19 mouse cellular contexts compared by ENCODE assay signal in the genomic region with DNA sequence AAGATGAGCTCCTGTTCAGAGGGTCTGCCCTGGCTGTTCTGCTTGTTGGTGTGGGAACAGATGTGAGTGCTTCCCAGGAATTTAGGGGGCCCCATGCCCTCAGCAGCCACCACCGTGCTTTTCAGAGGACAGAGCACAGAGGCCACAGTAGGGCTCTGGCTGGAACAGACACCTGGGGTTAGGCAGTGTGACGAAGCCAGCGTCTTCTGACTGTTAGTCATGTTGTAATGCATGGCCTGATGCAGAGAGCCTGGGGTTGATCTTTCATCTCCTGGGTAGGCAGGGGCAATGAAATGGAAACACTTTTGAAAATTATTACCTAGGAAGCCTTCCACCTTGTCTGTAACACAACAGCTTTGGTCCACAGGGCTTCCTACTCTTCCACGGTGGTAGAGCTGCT. TPM values are rescaled to one million over a fixed set of nuclear protein-coding genes. Genes with fewer than 3 reads are reported as not detected.
A peak's percentile ranks its signal among the peaks of the same experiment; 100 is the strongest.
DNase-seq lines count a peak whose midpoint lies in the region; ATAC-seq lines count a peak whose summit lies in the region.
"Had no signal": no experiment of that assay in that cellular context is flagged by ENCODE, and none has a peak within 500 bp of the region (broad histone marks: within the 10 kb centered on the region; RNA-seq: fewer than 3 reads in every experiment).

No protein-coding gene starts in this region.

- DNase-seq in midbrain, embryonic 11.5 days (ENCODE audit: low spot score, missing footprints): peak; percentile 62
- no peak for DNase-seq in limb, embryonic 10.5 days (ENCODE audit: low spot score)
- peak; percentile 53 for DNase-seq in thymus, postnatal 4 days
- DNase-seq in right cerebral cortex, postnatal 10 days (ENCODE audit: low spot score in 2 of 2): no peak
- DNase-seq in MN1 (ENCODE audit: low spot score): no peak
- DNase-seq in cerebellum, adult 18-20 months: no peak
- DNase-seq: cerebellum, postnatal 10 days; forebrain, postnatal 0 days; gastrocnemius, adult 2 months; heart, adult 2 months; liver; lung, adult 18-20 months; midbrain, embryonic 14.5 days; right cerebral cortex, postnatal 4 days had no signal

- H3K36me3 ChIP-seq in midbrain, embryonic 11.5 days (ENCODE audit: control insufficient read depth, insufficient read depth, low read length): no peaks in the 10 kb centered on the region
- H3K36me3 ChIP-seq in midbrain, embryonic 13.5 days: no peaks in the 10 kb centered on the region
- H3K36me3 ChIP-seq in kidney, embryonic 14.5 days (ENCODE audit: control insufficient read depth, insufficient read depth, low read length): no peaks in the 10 kb centered on the region
- H3K36me3 ChIP-seq in limb, embryonic 10.5 days: no peaks in the 10 kb centered on the region
- H3K36me3 ChIP-seq: hindbrain, embryonic 13.5 days; intestine, embryonic 15.5 days had no signal

- no peaks in the 10 kb centered on the region for H3K4me1 ChIP-seq in midbrain, embryonic 11.5 days (ENCODE audit: control insufficient read depth, insufficient read depth, low read length)
- no peaks in the 10 kb centered on the region for H3K4me1 ChIP-seq in midbrain, embryonic 13.5 days (replicated peaks)
- H3K4me1 ChIP-seq in kidney, embryonic 14.5 days (ENCODE audit: control insufficient read depth, insufficient read depth, low read length): peaks cover 20% of the 10 kb centered on the region; the same call in 1 of the 2 replicates
- H3K4me1 ChIP-seq in limb, embryonic 10.5 days: peaks cover 36% of the 10 kb centered on the region
- H3K4me1 ChIP-seq: hindbrain, embryonic 13.5 days had no signal

- H3K9ac ChIP-seq in midbrain, embryonic 11.5 days (ENCODE audit: low read length): no peak overlapping the region
- no peak overlapping the region for H3K9ac ChIP-seq in midbrain, embryonic 13.5 days (replicated peaks)
- no peak overlapping the region for H3K9ac ChIP-seq in kidney, embryonic 14.5 days (ENCODE audit: low read depth, low read length)
- H3K9ac ChIP-seq: forebrain, postnatal 0 days; hindbrain, embryonic 13.5 days; intestine, embryonic 15.5 days had no signal

- no peak overlapping the region for H3K27ac ChIP-seq in midbrain, embryonic 11.5 days (ENCODE audit: low read depth, low read length)
- no peak overlapping the region for H3K27ac ChIP-seq in midbrain, embryonic 13.5 days
- H3K27ac ChIP-seq in kidney, embryonic 14.5 days (ENCODE audit: low read depth, low read length): no peak overlapping the region; the same call in 1 of the 2 replicates
- peak overlapping the region; percentile 50; the same call in 1 of the 2 replicates for H3K27ac ChIP-seq in limb, embryonic 10.5 days
- H3K27ac ChIP-seq: gastrocnemius, adult 2 months; heart, adult 2 months; hindbrain, embryonic 13.5 days; intestine, embryonic 15.5 days had no signal

- peaks cover 5% of the 10 kb centered on the region for H3K27me3 ChIP-seq in midbrain, embryonic 11.5 days (ENCODE audit: control insufficient read depth, insufficient read depth, low read length)
- H3K27me3 ChIP-seq in midbrain, embryonic 13.5 days: peaks cover 58% of the 10 kb centered on the region
- 0 out of 2 replicates have a peak, but pooled peaks cover 3% of the 10 kb centered on the region for H3K27me3 ChIP-seq in kidney, embryonic 14.5 days (ENCODE audit: control insufficient read depth, insufficient read depth, low read length)
- H3K27me3 ChIP-seq in limb, embryonic 10.5 days (ENCODE audit: low read depth, poor library complexity, severe bottlenecking): 0 out of 2 replicates have a peak, but pooled peaks cover 4% of the 10 kb centered on the region
- H3K27me3 ChIP-seq: intestine, embryonic 15.5 days had no signal

- no peak overlapping the region for H3K4me2 ChIP-seq in midbrain, embryonic 11.5 days
- H3K4me2 ChIP-seq in midbrain, embryonic 13.5 days (replicated peaks): no peak overlapping the region
- H3K4me2 ChIP-seq in kidney, embryonic 14.5 days (replicated peaks; ENCODE audit: low read depth, low read length): no peak overlapping the region
- H3K4me2 ChIP-seq: hindbrain, embryonic 13.5 days; intestine, embryonic 15.5 days had no signal

- no peak overlapping the region for H3K4me3 ChIP-seq in midbrain, embryonic 11.5 days (ENCODE audit: low read depth, low read length)
- no peak overlapping the region for H3K4me3 ChIP-seq in midbrain, embryonic 13.5 days (replicated peaks)
- no peak overlapping the region for H3K4me3 ChIP-seq in kidney, embryonic 14.5 days (ENCODE audit: low read length)
- H3K4me3 ChIP-seq in limb, embryonic 10.5 days: no peak overlapping the region
- H3K4me3 ChIP-seq: gastrocnemius, adult 2 months; heart, adult 2 months; hindbrain, embryonic 13.5 days; intestine, embryonic 15.5 days; myocyte had no signal

- H3K9me3 ChIP-seq in midbrain, embryonic 11.5 days (ENCODE audit: control insufficient read depth, low read length): no peaks in the 10 kb centered on the region
- no peaks in the 10 kb centered on the region for H3K9me3 ChIP-seq in midbrain, embryonic 13.5 days
- H3K9me3 ChIP-seq in kidney, embryonic 14.5 days (ENCODE audit: control insufficient read depth, low read length): no peaks in the 10 kb centered on the region
- H3K9me3 ChIP-seq in limb, embryonic 10.5 days (replicated peaks): no peaks in the 10 kb centered on the region
- H3K9me3 ChIP-seq: hindbrain, embryonic 13.5 days; intestine, embryonic 15.5 days had no signal

- WGBS in midbrain, embryonic 11.5 days: 69% methylated on average over 4 of the region's 4 CpGs
- WGBS in midbrain, embryonic 13.5 days: 66% methylated on average over 4 of the region's 4 CpGs
- 45% methylated on average over 4 of the region's 4 CpGs for WGBS in kidney, embryonic 14.5 days
- WGBS in limb, embryonic 10.5 days: 68% methylated on average over 4 of the region's 4 CpGs

- ATAC-seq in midbrain, embryonic 11.5 days (ENCODE audit: low FRiP score): no peak
- ATAC-seq in midbrain, embryonic 13.5 days: no peak
- peak; percentile 75; the same call in 1 of the 2 replicates for ATAC-seq in kidney, embryonic 14.5 days (ENCODE audit: low FRiP score, low TSS enrichment)
- ATAC-seq: forebrain, postnatal 0 days; intestine, embryonic 15.5 days had no signal

RNA-seq across cellular contexts. Expression of a gene that starts 25.4 kb away (rescaled TPM):
- 21.7 and 22.9 TPM in 2 replicates for polyA plus RNA-seq in midbrain, embryonic 11.5 days (2014; fragmentation: Nextera tagmentation; extraction: Ambion mirVana)
- polyA plus RNA-seq in midbrain, embryonic 13.5 days (2015; fragmentation: Nextera tagmentation; extraction: Ambion mirVana): 18.3 and 18.9 TPM in 2 replicates
- 26.2 and 58.0 TPM in 2 replicates for polyA plus RNA-seq in kidney, embryonic 14.5 days (2014; fragmentation: Nextera tagmentation; extraction: Ambion mirVana)
- 50.1 and 50.3 TPM in 2 replicates for polyA plus RNA-seq in limb, embryonic 10.5 days (2016; fragmentation: Nextera tagmentation; extraction: Ambion mirVana)

Comparison
In these comparisons a context has a peak if more than half of its experiments do, and no peak if none do; other contexts are left out.
1. DNase-seq: peak in midbrain, embryonic 11.5 days (single experiment) and thymus, postnatal 4 days (single experiment); none in limb, embryonic 10.5 days (single experiment), right cerebral cortex, postnatal 10 days (0 of 2), MN1 (single experiment) and cerebellum, adult 18-20 months (0 of 2).